Mouse (Mus musculus) forebrain, embryonic 16.5 days (tissue): Measurements from ENCODE around the gene Gm4567. TPM values are rescaled to one million over a fixed set of nuclear protein-coding genes. Genes with fewer than 3 reads are reported as not detected.
"Not testable (repeated sequence)": the region's sequence is repeated elsewhere in the genome, so short reads cannot be mapped to it uniquely, and the experiment has no call there.

Experiments used
- ATAC-seq: fragments of 200-750 bp; cut with Nextera tagmentation; 2 replicates; pipeline ENCODE4 v1.8.0; 2017; ENCODE audit warnings: mild to moderate bottlenecking, moderate library complexity
- H3K27ac ChIP-seq: fragments of 300-500 bp; sonication (generic); 2 replicates; pipeline ENCODE4 v1.5.1; 2014; ENCODE audit warnings: low read length, control low read depth
- H3K27me3 ChIP-seq: fragments of 300-500 bp; sonication (generic); replicated peaks from 2 replicates; pipeline ENCODE4 v1.6.1; 2014; ENCODE audit warnings: low read length; ENCODE audit not compliant: control insufficient read depth, insufficient read depth
- H3K36me3 ChIP-seq: fragments of 300-500 bp; sonication (generic); 2 replicates; pipeline ENCODE4 v1.6.1; 2014; ENCODE audit not compliant: control insufficient read depth, insufficient read depth
- H3K4me1 ChIP-seq: fragments of 300-500 bp; sonication (generic); replicated peaks from 2 replicates; pipeline ENCODE4 v1.6.1; 2014; ENCODE audit warnings: low read length; ENCODE audit not compliant: control insufficient read depth, insufficient read depth
- H3K4me2 ChIP-seq: fragments of 300-500 bp; sonication (generic); 2 replicates; pipeline ENCODE4 v1.6.1; 2014; ENCODE audit warnings: mild to moderate bottlenecking, low read length, control low read depth
- H3K4me3 ChIP-seq: fragments of 300-500 bp; sonication (generic); replicated peaks from 2 replicates; pipeline ENCODE4 v1.5.1; 2014; ENCODE audit warnings: mild to moderate bottlenecking, low read length, control low read depth
- H3K9ac ChIP-seq: fragments of 300-500 bp; sonication (generic); replicated peaks from 2 replicates; pipeline ENCODE4 v1.6.1; 2014; ENCODE audit warnings: low read depth, low read length, control low read depth
- H3K9me3 ChIP-seq: fragments of 300-500 bp; sonication (generic); 2 replicates; pipeline ENCODE4 v1.6.1; 2016; ENCODE audit warnings: low read length; ENCODE audit not compliant: control insufficient read depth
- WGBS: fragments of 180-500 bp; shearing (Covaris S2); extraction: QIAGEN DNeasy Blood & Tissue Kit; methylation state at CpG from one replicate; pipeline ENCODE4 v1.1.7; 2014; 5-methylcytosine and 5-hydroxymethylcytosine counted together
- polyA plus RNA-seq: library from polyadenylated mRNA; unstranded; fragments of >200 nt; fragmentation: Nextera tagmentation; extraction: Ambion mirVana; gene quantifications from 2 replicates; pipeline ENCODE4 v1.2.1, GENCODE M21; 2015

Gene Gm4567
- polyA plus RNA-seq = not detected in 2 replicates

- H3K9ac ChIP-seq, ATAC-seq, H3K4me1 ChIP-seq, H3K4me2 ChIP-seq, H3K4me3 ChIP-seq, H3K27ac ChIP-seq, H3K27me3 ChIP-seq, H3K9me3 ChIP-seq, H3K36me3 ChIP-seq: not testable (repeated sequence)
- WGBS = no CpG with 5 or more reads among the region's 1 CpGs
Measured at GRCm38 (mm10) chr7:22719610-22720009, at the start of gene Gm4567. Gene Gm4567 (minus strand): TSS chr7:22719710.

DNA sequence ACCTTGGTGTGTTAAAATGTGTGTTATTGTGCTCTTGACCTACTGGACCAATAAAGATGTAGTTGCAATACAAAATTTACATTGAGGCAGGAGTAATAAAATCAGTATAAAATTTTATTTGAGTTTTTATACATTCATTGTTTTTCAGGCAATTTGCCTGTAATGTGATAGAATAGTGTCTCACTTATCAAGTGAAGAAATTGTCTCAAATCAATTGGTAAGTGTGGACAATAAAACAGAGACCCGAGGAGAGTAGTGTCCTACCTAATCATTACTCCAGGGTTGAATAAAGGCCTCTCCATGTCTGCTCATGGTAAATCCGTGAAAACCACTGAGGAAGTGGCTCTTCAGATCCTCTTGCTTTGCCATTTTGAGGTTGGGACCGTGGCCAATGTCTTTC, 41.9 kb upstream of the Gm4567 start, which contains the start of gene Vmn1r157:
Gene Vmn1r157, plus strand, starts transcription at position 301 of the 400 bp plus-strand sequence.
- WGBS = 27% methylated on average over 2 of the region's 3 CpGs

GRCm38 (mm10) chr7:22692217-22692616, 27.3 kb downstream of the Gm4567 start, which contains the start of gene Gm8693:
Gene Gm8693 (minus strand): TSS chr7:22692317.
- H3K27me3 ChIP-seq, H3K4me3 ChIP-seq, H3K9me3 ChIP-seq, H3K4me1 ChIP-seq, ATAC-seq, H3K36me3 ChIP-seq, H3K27ac ChIP-seq, H3K4me2 ChIP-seq, H3K9ac ChIP-seq: not testable (repeated sequence)
- WGBS = no CpG with 5 or more reads among the region's 2 CpGs

More for the DNA sequence above, 41.9 kb upstream of the Gm4567 start, which contains the start of gene Vmn1r157:
- not testable (repeated sequence) for H3K36me3 ChIP-seq, H3K9ac ChIP-seq, H3K4me3 ChIP-seq, H3K9me3 ChIP-seq, ATAC-seq, H3K27me3 ChIP-seq, H3K27ac ChIP-seq, H3K4me1 ChIP-seq, H3K4me2 ChIP-seq

Other genes starting within 250 kb of the Gm4567 start
- not detected in 2 replicates for gene Vmn1r151, start 220.0 kb downstream of the Gm4567 start, polyA plus RNA-seq
- gene Vmn1r152, start 196.7 kb downstream of the Gm4567 start, polyA plus RNA-seq = not detected in 2 replicates
- gene Gm8677, start 184.8 kb downstream of the Gm4567 start, polyA plus RNA-seq = not detected in 2 replicates
- not detected in 2 replicates for gene Gm4201, start 154.4 kb downstream of the Gm4567 start, polyA plus RNA-seq
- gene Gm4565, start 131.6 kb downstream of the Gm4567 start, polyA plus RNA-seq = not detected in 2 replicates
- not detected in 2 replicates for gene Vmn1r155, start 61.7 kb downstream of the Gm4567 start, polyA plus RNA-seq
- not detected in 2 replicates for gene Gm8693, start 27.4 kb downstream of the Gm4567 start, polyA plus RNA-seq
- not detected in 2 replicates for gene Vmn1r157, start 42.0 kb upstream of the Gm4567 start, polyA plus RNA-seq
- not detected in 2 replicates for gene Vmn1r158, start 71.1 kb upstream of the Gm4567 start, polyA plus RNA-seq
- gene Vmn1r159, start 123.9 kb upstream of the Gm4567 start, polyA plus RNA-seq = not detected in 2 replicates
- not detected in 2 replicates for gene Vmn1r160, start 151.5 kb upstream of the Gm4567 start, polyA plus RNA-seq